Mouse (Mus musculus): ENCODE data around the gene Cd6.

The Cd6 gene

GRCm38 (mm10) chr19:10829436-10830175, at the start of gene Cd6:
Gene Cd6 (minus strand): TSS chr19:10830058.
- DNase-seq (ENCODE audit: low spot score) = no peak

- no peak for DNase-seq (ENCODE audit: low spot score)
Observed at GRCm38 (mm10) chr19:10878201-10878837, 48.5 kb upstream of the Cd6 start.

GRCm38 (mm10) chr19:10871328-10871961, 41.6 kb upstream of the Cd6 start:
- no peak for DNase-seq (ENCODE audit: low spot score)

GRCm38 (mm10) chr19:10870676-10871075, 40.8 kb upstream of the Cd6 start:
- no peak for DNase-seq (ENCODE audit: low spot score)

- DNase-seq (ENCODE audit: low spot score) = peak; percentile 11
Observed at GRCm38 (mm10) chr19:10869886-10870527, 40.1 kb upstream of the Cd6 start, which contains the start of gene Tmem132a. Gene Tmem132a (minus strand): TSS chr19:10869940.

- DNase-seq (ENCODE audit: low spot score) = peak; percentile 74
Observed at GRCm38 (mm10) chr19:10869241-10869885, 39.5 kb upstream of the Cd6 start.

GRCm38 (mm10) chr19:10868623-10869141, 38.8 kb upstream of the Cd6 start:
- DNase-seq (ENCODE audit: low spot score) = peak; percentile 7

- DNase-seq (ENCODE audit: low spot score) = no peak
Observed at GRCm38 (mm10) chr19:10867946-10868622, 38.2 kb upstream of the Cd6 start.

- DNase-seq (ENCODE audit: low spot score) = no peak
Observed at GRCm38 (mm10) chr19:10866351-10866750, 36.5 kb upstream of the Cd6 start.

- no peak for DNase-seq (ENCODE audit: low spot score)
Observed at GRCm38 (mm10) chr19:10860072-10860497, 30.2 kb upstream of the Cd6 start.

GRCm38 (mm10) chr19:10856520-10856919, 26.7 kb upstream of the Cd6 start:
- no peak for DNase-seq (ENCODE audit: low spot score)

- DNase-seq (ENCODE audit: low spot score) = no peak
Observed at GRCm38 (mm10) chr19:10855422-10855821, 25.6 kb upstream of the Cd6 start.

- DNase-seq (ENCODE audit: low spot score) = no peak
Observed at GRCm38 (mm10) chr19:10847311-10848087, 17.6 kb upstream of the Cd6 start.

- no peak for DNase-seq (ENCODE audit: low spot score)
Observed at GRCm38 (mm10) chr19:10846150-10846549, 16.3 kb upstream of the Cd6 start.

GRCm38 (mm10) chr19:10845454-10845853, 15.6 kb upstream of the Cd6 start:
- DNase-seq (ENCODE audit: low spot score) = no peak

GRCm38 (mm10) chr19:10844206-10844605, 14.3 kb upstream of the Cd6 start:
- DNase-seq (ENCODE audit: low spot score) = no peak

GRCm38 (mm10) chr19:10842914-10843313, 13.1 kb upstream of the Cd6 start:
- no peak for DNase-seq (ENCODE audit: low spot score)

GRCm38 (mm10) chr19:10841721-10842626, 12.1 kb upstream of the Cd6 start:
- no peak for DNase-seq (ENCODE audit: low spot score)

All from MN1 (cell line).